ENCODE assay signal across 23 mouse cellular contexts in genomic region chr16:74375342-74375940, GRCm38 (mm10). TPM values are rescaled to one million over a fixed set of nuclear protein-coding genes. Genes with fewer than 3 reads are reported as not detected.
A peak's percentile ranks its signal among the peaks of the same experiment; 100 is the strongest.
DNase-seq lines count a peak whose midpoint lies in the region; ATAC-seq lines count a peak whose summit lies in the region.
"Had no signal": no experiment of that assay in that cellular context is flagged by ENCODE, and none has a peak within 500 bp of the region (broad histone marks: within the 10 kb centered on the region; RNA-seq: fewer than 3 reads in every experiment).

No protein-coding gene starts in this region.

- no peaks in the 10 kb centered on the region for H3K9me3 ChIP-seq in hindbrain, embryonic 11.5 days (ENCODE audit: control insufficient read depth, low read length)
- no peaks in the 10 kb centered on the region for H3K9me3 ChIP-seq in hindbrain, embryonic 10.5 days
- H3K9me3 ChIP-seq in forebrain, embryonic 13.5 days (replicated peaks): no peaks in the 10 kb centered on the region
- H3K9me3 ChIP-seq in hindbrain, embryonic 14.5 days (ENCODE audit: control insufficient read depth, low read length): no peaks in the 10 kb centered on the region
- H3K9me3 ChIP-seq in neural tube, embryonic 14.5 days (ENCODE audit: control insufficient read depth, low read length): no peaks in the 10 kb centered on the region
- H3K9me3 ChIP-seq: embryonic facial prominence, embryonic 15.5 days had no signal

- WGBS in hindbrain, embryonic 11.5 days: 67% methylated on average over 12 of the region's 12 CpGs
- 76% methylated on average over 12 of the region's 12 CpGs for WGBS in hindbrain, embryonic 10.5 days
- 17% methylated on average over 12 of the region's 12 CpGs for WGBS in forebrain, embryonic 13.5 days
- 34% methylated on average over 12 of the region's 12 CpGs for WGBS in hindbrain, embryonic 14.5 days
- WGBS in neural tube, embryonic 14.5 days: 33% methylated on average over 12 of the region's 12 CpGs

- H3K27ac ChIP-seq in hindbrain, embryonic 11.5 days (ENCODE audit: low read depth, low read length): no peak overlapping the region
- H3K27ac ChIP-seq in hindbrain, embryonic 10.5 days: no peak overlapping the region
- no peak overlapping the region for H3K27ac ChIP-seq in forebrain, embryonic 13.5 days
- no peak overlapping the region for H3K27ac ChIP-seq in hindbrain, embryonic 14.5 days
- no peak overlapping the region for H3K27ac ChIP-seq in neural tube, embryonic 14.5 days (ENCODE audit: low read depth, low read length)
- H3K27ac ChIP-seq: embryonic facial prominence, embryonic 15.5 days; kidney, postnatal 0 days; left cerebral cortex, adult 2 months had no signal

- no peaks in the 10 kb centered on the region for H3K36me3 ChIP-seq in hindbrain, embryonic 11.5 days (ENCODE audit: control insufficient read depth, insufficient read depth, low read length)
- H3K36me3 ChIP-seq in hindbrain, embryonic 10.5 days: no peaks in the 10 kb centered on the region
- no peaks in the 10 kb centered on the region for H3K36me3 ChIP-seq in forebrain, embryonic 13.5 days (ENCODE audit: poor library complexity, severe bottlenecking)
- no peaks in the 10 kb centered on the region for H3K36me3 ChIP-seq in hindbrain, embryonic 14.5 days (replicated peaks; ENCODE audit: control insufficient read depth, insufficient read depth)
- no peaks in the 10 kb centered on the region for H3K36me3 ChIP-seq in neural tube, embryonic 14.5 days (ENCODE audit: control insufficient read depth, insufficient read depth, low read length)
- H3K36me3 ChIP-seq: embryonic facial prominence, embryonic 15.5 days had no signal

- no peaks in the 10 kb centered on the region for H3K4me1 ChIP-seq in hindbrain, embryonic 11.5 days (replicated peaks; ENCODE audit: control insufficient read depth, insufficient read depth, low read length)
- H3K4me1 ChIP-seq in hindbrain, embryonic 10.5 days (replicated peaks): peaks cover 14% of the 10 kb centered on the region; the same call in 1 of the 2 replicates
- peaks cover 48% of the 10 kb centered on the region for H3K4me1 ChIP-seq in forebrain, embryonic 13.5 days
- H3K4me1 ChIP-seq in hindbrain, embryonic 14.5 days (replicated peaks; ENCODE audit: control insufficient read depth, insufficient read depth, low read length): peaks cover 36% of the 10 kb centered on the region
- peaks cover 3% of the 10 kb centered on the region; the same call in 1 of the 2 replicates for H3K4me1 ChIP-seq in neural tube, embryonic 14.5 days (ENCODE audit: control insufficient read depth, insufficient read depth, low read length)
- H3K4me1 ChIP-seq: embryonic facial prominence, embryonic 15.5 days; megakaryocyte, embryonic 14.5 days had no signal

- no peak overlapping the region for H3K4me2 ChIP-seq in hindbrain, embryonic 11.5 days (replicated peaks; ENCODE audit: low read depth, low read length)
- peak overlapping the region; percentile 24 for H3K4me2 ChIP-seq in forebrain, embryonic 13.5 days
- no peak overlapping the region for H3K4me2 ChIP-seq in hindbrain, embryonic 14.5 days (replicated peaks)
- H3K4me2 ChIP-seq in neural tube, embryonic 14.5 days (ENCODE audit: low read depth, low read length): no peak overlapping the region
- H3K4me2 ChIP-seq: embryonic facial prominence, embryonic 15.5 days; heart, embryonic 11.5 days had no signal

- H3K9ac ChIP-seq in hindbrain, embryonic 11.5 days (ENCODE audit: low read depth, low read length): no peak overlapping the region
- H3K9ac ChIP-seq in forebrain, embryonic 13.5 days: no peak overlapping the region
- H3K9ac ChIP-seq in hindbrain, embryonic 14.5 days: no peak overlapping the region
- no peak overlapping the region for H3K9ac ChIP-seq in neural tube, embryonic 14.5 days (replicated peaks; ENCODE audit: low read depth, low read length)
- H3K9ac ChIP-seq: embryonic facial prominence, embryonic 15.5 days had no signal

- no peak for DNase-seq in hindbrain, embryonic 11.5 days (ENCODE audit: low spot score)
- DNase-seq in hindbrain, embryonic 10.5 days (ENCODE audit: low spot score): no peak
- peak; percentile 51 for DNase-seq in hindbrain, embryonic 14.5 days (ENCODE audit: low spot score)
- no peak for DNase-seq in adrenal gland, postnatal 36 days
- no peak for DNase-seq in spleen, postnatal 14 days (ENCODE audit: low spot score in 2 of 2)
- no peak for DNase-seq in urinary bladder, adult 2 months (ENCODE audit: low spot score)
- DNase-seq: cerebellum, postnatal 36 days; heart, postnatal 10 days; kidney, adult 18-20 months; left cerebral cortex, postnatal 4 days; liver; lung, postnatal 14 days; thymus, adult 18-20 months had no signal

- ATAC-seq in hindbrain, embryonic 11.5 days (ENCODE audit: low FRiP score): peak; percentile 54
- ATAC-seq in forebrain, embryonic 13.5 days: peak; percentile 86
- peak; percentile 57; the same call in 1 of the 2 replicates for ATAC-seq in hindbrain, embryonic 14.5 days (ENCODE audit: low FRiP score)
- ATAC-seq in neural tube, embryonic 14.5 days (ENCODE audit: low read depth): peak; percentile 69; the same call in 1 of the 2 replicates
- ATAC-seq: activated CD4-positive, CD25-positive, alpha-beta regulatory T cell, adult 4 months; CD4-positive, CD25-positive, alpha-beta regulatory T cell, adult 4 months had no signal

- H3K4me3 ChIP-seq in hindbrain, embryonic 11.5 days (ENCODE audit: low read depth, low read length): no peak overlapping the region
- no peak overlapping the region for H3K4me3 ChIP-seq in hindbrain, embryonic 10.5 days
- H3K4me3 ChIP-seq in forebrain, embryonic 13.5 days: no peak overlapping the region
- no peak overlapping the region for H3K4me3 ChIP-seq in hindbrain, embryonic 14.5 days (replicated peaks; ENCODE audit: low read length)
- no peak overlapping the region for H3K4me3 ChIP-seq in neural tube, embryonic 14.5 days (ENCODE audit: low read depth, low read length)
- H3K4me3 ChIP-seq: embryonic facial prominence, embryonic 15.5 days; left cerebral cortex, adult 2 months; megakaryocyte, embryonic 14.5 days; myocyte had no signal

- H3K27me3 ChIP-seq in hindbrain, embryonic 11.5 days (ENCODE audit: control insufficient read depth, insufficient read depth, low read length): no peaks in the 10 kb centered on the region
- no peaks in the 10 kb centered on the region for H3K27me3 ChIP-seq in hindbrain, embryonic 10.5 days (ENCODE audit: insufficient read depth, poor library complexity, severe bottlenecking)
- no peaks in the 10 kb centered on the region for H3K27me3 ChIP-seq in forebrain, embryonic 13.5 days
- H3K27me3 ChIP-seq in hindbrain, embryonic 14.5 days (ENCODE audit: control insufficient read depth, insufficient read depth, low read length): no peaks in the 10 kb centered on the region
- no peaks in the 10 kb centered on the region for H3K27me3 ChIP-seq in neural tube, embryonic 14.5 days (ENCODE audit: control insufficient read depth, insufficient read depth, low read length)
- H3K27me3 ChIP-seq: embryonic facial prominence, embryonic 15.5 days; megakaryocyte, embryonic 14.5 days had no signal

RNA-seq across cellular contexts. Expression of gene Robo2, which starts 36.2 kb away (rescaled TPM):
- 33.1 and 37.5 TPM in 2 replicates for polyA plus RNA-seq in hindbrain, embryonic 11.5 days (2014; fragmentation: Nextera tagmentation; extraction: Ambion mirVana)
- polyA plus RNA-seq in hindbrain, embryonic 10.5 days (2016; fragmentation: Nextera tagmentation; extraction: Ambion mirVana): 16.7 and 21.9 TPM in 2 replicates
- polyA plus RNA-seq in forebrain, embryonic 13.5 days (2015; fragmentation: Nextera tagmentation; extraction: Ambion mirVana): 63.1 and 68.5 TPM in 2 replicates
- 113 and 121 TPM in 2 replicates for polyA plus RNA-seq in hindbrain, embryonic 14.5 days (2014; fragmentation: Nextera tagmentation; extraction: Ambion mirVana)
- 165 and 168 TPM in 2 replicates for polyA plus RNA-seq in neural tube, embryonic 14.5 days (2014; fragmentation: Nextera tagmentation; extraction: Ambion mirVana)
- 1 to 10 TPM; 2.9 to 3.5 TPM for total RNA-seq in adrenal gland, postnatal 36 days (2021)
- 6.6 and 9.1 TPM in 2 replicates for polyA plus RNA-seq in urinary bladder, adult 2 months (2012; rRNA removed)
- polyA plus RNA-seq: CD4-positive, CD25-positive, alpha-beta regulatory T cell, adult 4 months had no signal
